Mouse (Mus musculus): Measurements from ENCODE around the gene Ahdc1.

Ahdc1 gene

DNA sequence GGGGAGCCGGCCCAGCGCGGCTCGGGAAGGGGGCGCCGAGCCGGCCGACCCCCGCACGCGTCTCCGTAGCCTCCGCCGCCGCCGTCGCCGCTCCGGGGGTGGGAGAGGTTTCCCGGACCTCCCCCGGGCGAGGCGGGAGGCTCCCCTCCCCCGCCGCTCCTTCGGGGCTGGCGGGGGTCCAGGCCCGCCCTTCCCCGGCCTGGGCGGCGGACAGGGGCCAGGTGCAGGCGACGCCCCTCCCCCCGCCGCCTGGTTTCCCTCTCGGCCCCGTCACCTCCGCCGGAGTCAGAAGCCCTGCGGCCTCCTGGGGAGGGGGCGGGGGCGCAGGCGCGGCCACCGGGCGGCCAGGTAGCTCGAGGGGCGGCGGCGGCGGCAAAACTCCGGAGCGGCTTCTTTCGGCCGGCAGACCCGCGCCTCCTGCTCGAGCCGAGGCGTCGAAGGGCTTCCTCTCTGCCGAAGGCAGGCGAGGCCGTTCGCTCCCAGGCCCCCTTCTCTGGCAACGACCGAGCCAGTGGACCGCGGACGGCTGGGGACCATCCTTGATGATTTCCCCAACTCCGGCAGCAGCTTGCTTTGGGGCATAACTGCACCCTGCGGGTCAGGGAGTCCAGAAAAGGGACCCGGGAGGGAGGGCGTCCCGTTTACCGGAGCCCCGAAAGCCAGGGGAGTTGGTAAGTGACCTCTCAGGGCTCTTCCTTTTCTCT, 28.2 kb downstream of the Ahdc1 start:
- DNase-seq (ENCODE audit: low read depth, low spot score), result no peak

DNA sequence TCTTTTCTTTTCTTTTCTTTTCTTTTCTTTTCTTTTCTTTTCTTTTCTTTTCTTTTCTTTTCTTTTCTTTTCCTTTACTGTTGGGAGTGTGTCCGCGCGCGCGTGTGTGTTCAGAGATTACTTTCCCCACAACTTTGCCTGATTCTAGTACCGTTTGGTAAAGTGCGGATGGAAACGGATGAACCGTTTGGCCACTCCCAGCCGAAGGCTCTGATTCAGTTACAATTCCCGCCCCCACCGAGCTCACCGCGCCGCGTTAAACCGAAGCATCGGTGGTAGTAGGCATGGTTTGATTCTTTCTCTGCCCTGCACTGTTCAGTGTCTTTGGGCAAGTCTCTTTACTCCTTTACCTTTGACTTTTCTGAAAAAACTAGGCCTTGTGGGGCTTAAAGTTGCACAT, 28.8 kb downstream of the Ahdc1 start:
- no peak for DNase-seq (ENCODE audit: low read depth, low spot score)

DNA sequence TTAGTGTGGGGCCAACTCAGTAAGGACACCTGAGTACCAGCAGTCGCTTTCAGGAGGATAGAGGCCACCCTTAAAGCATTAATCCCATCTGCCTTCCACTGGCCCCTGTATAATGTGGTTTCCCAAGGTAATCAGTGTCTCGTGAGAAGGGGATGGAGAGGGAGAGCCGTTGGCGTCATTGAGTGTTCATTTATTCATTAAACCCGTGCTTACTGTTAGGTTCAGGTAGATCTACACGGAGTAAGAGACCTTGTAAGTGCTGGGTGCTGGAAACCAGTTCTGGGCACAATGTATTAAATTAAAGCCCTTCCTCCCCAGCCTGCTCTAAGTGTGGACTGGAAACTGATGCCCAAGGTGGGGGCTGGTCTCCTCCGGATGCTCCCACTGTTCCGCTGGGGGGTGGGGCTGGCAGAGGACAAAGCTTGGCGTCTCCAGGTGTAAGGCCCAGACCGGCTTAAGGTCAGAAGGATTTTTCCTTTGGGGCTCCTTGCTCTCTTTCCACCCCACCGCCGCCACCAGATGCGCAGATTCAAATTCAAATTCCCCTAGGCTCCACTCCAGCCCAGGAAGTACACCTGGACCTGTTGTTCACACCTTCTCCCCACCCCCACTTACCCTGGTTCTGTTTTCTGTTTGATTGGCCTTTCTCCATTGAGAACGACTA, 29.3 kb downstream of the Ahdc1 start:
- no peak for DNase-seq (ENCODE audit: low read depth, low spot score)

DNA sequence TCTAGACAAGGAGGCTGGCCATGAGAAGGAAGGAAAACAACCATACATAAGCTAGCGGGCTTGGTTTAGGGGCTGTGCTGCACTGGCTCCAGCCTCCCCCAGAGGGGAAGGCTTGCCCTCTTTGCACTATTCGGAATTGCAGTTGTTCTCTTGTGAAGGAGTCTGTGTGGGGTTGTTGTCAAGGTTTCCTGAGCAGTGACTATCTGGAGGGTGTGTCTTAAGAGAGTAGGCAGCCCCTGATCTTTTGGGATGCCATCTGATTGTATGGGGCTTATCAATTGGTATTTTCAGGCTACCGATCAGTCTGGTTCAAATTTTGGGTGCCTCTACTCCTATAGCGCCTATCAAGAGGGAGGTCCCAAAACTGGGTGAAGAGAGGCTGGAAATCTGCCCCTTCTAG, 31.2 kb downstream of the Ahdc1 start:
- no peak for DNase-seq (ENCODE audit: low read depth, low spot score)

DNA sequence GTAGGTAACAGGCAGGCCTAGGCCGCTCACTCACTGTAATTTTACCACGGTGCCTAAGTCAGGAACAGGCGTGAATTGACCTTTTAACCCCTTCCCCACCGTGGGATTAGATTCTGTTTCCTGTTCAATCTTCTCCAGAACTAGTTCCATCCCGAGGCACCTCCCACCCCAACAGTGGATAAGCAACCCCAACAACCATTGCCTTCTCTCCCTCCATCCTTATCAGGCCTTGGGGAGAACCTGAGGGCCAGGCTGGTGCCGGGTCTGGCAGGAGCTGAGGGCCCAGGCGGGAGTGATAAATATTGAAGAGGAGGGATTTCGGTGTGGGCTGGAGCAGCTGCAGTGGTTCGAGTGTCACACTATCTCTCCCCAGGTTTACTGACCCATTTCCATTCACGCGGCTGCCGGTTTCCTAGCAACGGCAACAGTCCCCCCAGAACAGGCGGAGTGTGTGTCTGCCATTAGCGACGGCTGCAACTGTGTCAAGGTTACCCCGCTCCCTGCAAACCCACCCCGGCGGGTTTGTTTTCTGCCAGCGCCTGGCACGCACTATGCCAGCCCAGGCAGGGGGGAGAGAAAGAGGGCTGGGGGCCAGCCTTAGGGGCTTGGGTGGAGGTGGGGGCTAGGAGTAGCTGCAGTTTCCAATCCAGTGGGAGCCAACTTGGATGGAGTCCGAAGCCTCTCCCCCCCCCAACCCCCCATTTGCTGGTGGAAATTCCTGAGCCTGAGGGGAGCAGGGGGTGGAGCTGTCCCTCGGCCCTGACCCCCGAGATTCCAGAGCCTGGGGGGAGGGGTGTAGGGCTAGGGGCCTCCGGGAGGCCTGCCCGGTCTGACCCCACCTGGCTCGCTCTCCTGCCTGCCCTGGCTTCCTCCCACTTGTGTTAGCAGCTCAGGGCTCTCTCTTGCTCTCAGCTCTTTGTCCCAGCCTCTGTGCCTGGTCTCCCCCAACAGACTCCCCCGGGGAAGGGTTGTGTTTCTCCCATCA, 31.9 kb downstream of the Ahdc1 start:
- DNase-seq (ENCODE audit: low read depth, low spot score), result no peak

DNA sequence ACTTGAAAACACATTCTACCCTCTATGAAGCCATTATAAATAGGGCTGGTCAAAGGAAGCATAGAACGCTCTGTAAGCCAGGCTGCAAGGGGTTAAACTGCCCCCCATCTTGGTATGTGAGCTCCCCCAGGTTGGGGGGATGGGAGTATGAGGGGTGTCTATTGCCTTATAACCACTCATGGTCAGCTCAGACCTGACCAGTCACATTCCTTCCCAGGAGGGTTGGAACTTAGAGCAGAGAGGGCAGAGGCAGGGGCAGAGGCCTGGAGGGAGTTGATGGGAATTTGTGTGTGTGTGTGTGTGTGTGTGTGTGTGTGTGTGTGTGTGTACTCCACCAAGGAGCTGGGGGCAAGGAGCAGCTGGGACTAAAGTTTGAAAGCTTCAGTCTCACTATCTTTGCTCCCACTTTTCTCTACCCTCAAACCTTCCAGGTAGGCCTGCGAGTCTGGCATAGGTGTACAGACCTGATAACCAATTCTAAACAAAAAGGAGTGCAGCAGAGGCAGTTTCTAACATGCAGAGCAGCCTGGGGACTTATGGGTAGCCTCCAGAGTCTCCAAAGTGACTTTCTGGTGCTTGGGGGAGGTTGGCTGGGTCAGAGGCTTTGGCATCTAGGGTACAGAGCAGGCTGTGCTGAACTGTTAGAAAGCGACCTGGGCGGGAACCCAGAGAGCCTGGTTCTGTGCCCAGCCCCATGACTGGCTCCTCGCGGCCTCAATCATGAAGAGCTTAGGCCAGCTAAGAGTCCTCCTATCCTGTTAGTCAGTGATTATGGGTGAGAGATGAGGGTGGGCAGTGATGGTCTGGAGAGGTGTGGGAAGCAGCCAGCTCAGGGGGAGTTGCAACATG, 33.0 kb downstream of the Ahdc1 start:
- DNase-seq (ENCODE audit: low read depth, low spot score), result no peak

DNA sequence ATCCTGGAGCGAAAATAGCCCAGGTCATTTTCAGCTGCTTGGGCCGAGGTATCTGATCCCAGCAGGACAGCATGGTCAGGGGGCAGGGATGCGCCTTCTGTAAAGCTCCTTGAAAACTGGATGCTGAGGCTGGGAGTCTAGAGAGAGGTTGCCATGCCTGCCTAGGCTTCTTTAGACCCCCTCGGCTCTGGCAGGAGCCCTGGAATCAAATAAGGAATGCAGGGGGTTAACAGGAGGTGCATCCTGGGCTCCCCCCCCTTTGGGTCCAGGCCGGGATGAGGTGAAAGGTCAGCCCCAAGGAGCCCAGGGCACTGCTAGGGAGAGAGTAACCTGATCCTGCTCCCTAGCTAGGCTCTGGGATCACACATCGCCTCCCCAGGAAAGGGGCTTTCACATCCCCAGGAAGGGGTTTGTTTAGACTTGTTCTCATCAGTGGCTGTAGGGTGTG, 33.6 kb downstream of the Ahdc1 start:
- DNase-seq (ENCODE audit: low read depth, low spot score), result no peak

DNA sequence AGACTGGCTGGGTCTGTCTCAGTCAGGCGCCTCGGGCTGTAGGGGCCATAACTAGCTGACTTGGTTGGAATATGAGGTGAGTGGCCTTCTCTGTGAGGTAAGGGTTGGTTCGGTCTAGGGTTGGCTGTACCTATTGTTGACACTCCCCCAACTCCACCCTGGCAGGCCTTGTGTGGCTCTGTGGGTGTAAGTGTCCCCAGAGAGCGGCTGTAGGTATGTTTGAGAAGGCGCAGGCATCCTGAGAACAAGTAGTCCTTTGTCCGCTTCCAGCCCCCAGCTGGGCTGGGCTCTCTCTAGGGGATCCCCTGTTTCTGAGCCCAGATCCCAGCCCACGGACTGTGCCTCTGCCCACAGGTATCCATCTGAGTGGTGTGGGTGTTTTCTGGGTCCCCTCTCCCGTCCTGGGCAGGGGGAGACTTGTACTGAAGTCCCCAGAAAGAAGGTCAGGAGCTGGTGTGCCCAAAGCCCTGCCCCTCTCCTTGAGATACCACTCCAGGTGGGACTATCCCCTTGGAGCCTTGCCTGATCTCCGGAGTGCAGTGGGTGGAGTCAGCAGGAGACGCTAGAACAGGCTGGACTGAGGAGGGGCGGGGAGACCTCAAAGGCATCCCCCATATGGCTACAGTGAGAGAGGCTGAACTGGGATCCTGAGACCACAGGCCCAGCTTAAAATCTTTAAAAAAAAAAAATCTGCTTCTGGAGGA, 34.9 kb downstream of the Ahdc1 start:
- DNase-seq (ENCODE audit: low read depth, low spot score), result no peak

DNA sequence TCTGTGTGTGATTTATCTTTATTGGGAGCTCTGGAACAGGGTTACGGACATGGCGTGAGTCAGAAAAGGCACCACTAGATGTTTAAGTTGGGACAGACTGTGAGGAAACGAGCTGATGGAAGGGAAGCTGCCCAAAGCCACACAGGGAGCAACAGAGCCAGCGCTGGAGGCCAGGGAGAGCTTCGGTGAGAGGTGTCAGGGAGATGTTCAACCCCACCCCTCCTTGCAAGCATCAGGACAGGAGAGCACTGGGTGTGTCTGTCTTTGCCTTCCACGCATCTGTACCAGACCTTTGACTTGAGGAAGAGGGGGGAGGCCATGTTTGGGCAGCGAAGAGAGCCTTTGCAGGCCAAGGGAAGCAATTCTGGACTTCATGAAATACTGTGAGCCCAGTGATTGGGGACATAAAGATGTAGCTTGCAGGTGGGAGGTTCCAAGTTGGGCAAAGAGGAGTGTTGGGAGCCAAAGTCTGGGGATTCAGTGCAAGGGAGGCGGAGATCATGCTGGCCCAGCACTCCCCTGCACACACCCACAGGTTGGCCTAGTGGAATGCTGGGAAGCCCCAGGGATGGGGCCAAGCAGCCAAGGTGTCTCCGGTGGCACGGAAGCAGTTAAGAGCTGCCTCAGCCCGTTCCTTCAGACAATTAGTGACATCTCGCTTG, 35.8 kb downstream of the Ahdc1 start:
- no peak for DNase-seq (ENCODE audit: low read depth, low spot score)

DNA sequence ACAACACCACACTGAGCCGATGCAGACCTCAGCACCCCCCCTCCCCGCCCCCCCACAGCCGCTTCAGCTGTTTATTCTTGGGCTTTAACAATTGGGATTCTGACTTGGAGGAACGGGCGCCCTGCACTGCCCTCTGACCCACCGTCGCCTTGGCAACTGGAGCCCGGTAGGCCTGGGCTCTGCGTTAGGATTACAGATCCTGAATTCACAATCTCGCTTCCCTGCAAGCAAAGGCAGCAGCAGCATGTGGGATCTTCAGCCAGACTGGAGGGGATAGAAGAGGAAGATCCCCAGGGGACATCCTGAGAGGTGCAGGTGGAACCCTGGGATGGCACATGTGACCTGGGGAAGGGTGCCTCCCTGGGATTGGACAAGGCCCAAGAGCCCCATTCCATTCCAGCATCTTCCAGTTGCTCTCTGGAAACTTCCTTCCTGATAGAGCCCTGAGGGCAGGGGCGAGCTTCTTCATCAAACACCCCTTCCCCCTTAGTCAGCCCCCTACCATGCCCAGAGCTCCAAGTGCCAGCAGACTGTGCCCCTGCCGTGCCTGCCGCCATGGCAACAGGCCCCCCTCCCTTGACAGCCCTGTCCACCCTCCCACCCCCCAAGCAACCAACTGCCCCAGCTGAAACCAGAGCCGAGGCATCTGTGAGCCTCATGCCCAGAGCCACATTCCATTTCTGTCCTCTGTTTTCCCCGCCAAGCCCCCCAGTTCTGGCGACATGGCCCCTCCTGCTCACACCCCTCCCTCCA, 36.5 kb downstream of the Ahdc1 start:
- DNase-seq (ENCODE audit: low read depth, low spot score), result no peak

DNA sequence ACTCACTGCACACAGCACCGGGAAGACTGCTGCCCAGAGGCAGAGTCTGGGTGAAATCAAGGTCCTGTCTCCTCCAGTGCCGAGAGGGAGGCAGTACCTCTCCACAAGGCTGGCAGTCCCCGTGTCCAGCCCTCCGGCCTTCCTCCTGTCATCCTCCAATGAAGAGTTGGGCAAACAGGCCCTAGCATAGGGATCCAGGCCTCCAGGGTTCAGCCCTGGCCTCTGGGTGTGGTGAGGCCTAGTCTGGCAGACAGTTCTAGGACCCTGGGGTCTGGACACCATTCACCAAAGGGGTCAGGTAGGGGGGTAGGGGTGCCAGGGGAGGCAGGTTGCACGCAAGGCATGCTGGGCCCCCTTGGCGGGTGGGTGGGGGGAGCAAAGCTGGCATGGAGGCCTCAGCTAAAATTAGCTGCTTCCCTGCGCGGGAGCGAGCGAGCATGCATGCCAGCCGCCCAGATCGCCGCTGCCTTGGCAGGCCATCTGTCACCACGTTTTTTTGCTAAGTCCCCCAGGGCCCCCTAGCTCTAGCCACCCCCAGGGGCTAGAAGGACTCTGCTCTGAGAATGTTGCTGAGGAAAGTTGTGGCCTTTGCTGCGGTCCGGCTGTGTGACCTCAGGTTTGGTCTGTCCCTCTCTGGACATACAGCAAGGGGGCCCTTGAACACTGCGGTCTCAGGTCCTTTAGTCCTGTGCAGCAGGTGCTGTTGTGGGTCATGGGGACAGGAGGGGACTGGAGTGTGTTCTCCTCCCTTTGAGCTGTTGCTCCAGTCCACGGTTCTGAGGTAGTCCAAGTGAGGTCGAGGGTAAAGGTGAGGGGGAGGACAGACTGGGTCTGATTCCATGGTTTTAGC, 38.2 kb downstream of the Ahdc1 start:
- DNase-seq (ENCODE audit: low read depth, low spot score), result no peak

DNA sequence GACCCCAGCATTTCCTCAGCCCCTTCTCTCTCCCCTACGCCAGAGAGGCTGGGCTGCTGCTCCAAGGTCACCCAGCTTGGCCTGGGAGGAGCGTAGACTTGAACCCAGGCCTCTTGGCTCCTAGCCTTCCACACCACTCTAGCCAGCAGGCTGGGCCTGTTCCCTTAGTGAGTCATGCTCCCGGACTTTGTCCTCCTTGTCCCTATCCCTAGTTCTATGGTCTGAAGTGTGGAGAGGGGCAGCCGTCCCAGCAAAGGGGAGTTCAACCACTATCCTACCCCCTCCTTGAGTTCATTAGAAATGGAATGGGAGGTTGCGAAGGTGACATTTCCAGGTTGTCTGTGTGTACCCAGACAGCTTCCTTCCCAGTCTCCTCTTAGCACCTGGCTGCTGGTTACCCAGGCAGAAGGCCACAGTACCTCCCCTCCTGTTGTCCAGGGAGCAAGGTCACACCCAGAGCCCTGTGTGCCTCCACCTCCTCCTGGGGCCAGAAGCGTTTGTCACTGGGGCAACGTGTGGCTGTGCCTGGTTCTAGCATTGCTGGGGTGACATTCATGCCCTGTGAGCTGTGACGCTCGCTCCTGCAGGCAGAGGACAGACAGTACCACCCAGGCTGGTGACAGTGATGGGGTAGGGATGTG, 39.3 kb downstream of the Ahdc1 start:
- no peak for DNase-seq (ENCODE audit: low read depth, low spot score)

DNA sequence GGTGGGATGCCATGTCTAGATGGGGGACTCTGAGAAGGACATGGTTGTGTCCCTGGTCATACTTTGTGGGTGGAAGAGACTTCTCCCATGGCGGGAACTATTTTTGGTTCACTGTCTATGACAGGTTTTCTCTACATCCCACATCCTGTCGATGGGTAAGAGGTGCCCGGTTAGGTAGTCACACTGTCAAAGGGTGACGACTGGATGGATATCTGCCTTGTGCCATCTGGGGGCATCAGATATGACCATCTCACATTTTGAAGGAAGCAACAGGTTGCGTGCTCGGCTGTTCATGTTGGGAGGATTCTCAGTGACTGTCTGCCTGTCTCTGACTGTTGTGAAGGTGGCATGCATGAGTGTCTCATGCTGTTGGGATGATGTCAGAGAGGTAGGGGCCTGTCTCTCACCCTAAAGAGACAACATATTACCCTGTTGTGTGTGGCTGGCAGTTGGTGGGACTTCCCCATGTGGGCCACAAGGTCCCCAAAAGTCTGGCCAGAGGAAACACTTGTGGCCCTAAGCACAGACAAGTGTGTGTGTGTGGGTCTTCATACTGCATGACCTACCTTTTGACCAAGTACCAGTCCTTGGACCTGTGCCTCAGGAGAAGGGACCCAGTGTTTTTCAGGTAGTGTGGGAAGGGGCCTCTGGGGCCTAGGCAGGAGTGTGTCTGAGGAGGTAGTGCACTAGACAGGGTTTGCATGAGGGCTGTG, 39.9 kb downstream of the Ahdc1 start:
- no peak for DNase-seq (ENCODE audit: low read depth, low spot score)

DNA sequence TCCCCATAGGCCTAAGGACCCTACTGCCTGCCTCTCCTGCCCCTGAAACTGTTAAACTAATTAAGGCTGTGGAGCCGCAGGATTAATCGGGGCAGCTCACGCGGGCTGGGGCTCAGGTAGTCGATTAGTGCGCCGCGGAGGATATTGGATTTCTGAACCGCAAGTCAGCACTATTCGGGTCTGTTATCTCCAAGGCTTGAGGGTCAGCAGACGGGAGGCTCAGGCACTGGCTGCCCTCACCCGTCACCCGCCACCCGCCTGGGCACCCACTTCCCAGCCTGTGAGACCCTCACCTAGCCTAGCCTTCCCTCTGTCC, 40.4 kb downstream of the Ahdc1 start:
- no peak for DNase-seq (ENCODE audit: low read depth, low spot score)

DNA sequence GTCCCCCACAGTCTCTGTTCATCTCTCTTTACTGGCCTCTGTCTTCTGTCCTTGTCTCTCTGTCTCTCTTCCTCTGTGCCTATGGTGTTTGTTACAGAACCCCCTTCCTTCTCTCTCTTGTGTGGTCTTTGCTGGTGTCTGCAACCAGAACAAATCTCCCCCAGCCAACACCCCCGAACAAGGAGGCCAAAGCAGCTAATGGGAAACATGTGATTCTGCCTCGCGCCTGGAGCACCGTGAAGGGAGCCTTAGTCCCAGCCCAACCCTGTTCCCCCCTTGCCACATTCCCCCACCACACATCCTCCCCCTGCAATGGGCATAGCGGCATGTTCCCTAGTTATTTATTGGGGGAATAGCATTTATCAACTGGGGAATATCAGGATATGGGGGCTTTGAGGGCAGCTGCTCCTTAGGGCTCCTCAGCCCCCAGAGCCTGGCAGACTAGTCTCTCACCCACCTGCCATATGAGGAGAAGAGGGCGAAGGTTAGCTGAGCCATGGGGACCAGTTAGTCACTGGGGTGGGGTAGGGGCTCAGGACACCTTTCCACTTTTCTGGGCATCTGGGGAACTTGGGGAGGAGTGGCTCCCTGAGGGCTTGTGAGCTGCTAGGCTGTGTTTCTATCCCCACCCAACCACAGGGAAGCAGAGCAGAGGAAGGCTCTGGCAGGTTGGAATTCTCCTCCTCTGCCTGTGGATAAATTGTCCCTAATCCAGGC, 41.1 kb downstream of the Ahdc1 start:
- DNase-seq (ENCODE audit: low read depth, low spot score), result no peak

DNA sequence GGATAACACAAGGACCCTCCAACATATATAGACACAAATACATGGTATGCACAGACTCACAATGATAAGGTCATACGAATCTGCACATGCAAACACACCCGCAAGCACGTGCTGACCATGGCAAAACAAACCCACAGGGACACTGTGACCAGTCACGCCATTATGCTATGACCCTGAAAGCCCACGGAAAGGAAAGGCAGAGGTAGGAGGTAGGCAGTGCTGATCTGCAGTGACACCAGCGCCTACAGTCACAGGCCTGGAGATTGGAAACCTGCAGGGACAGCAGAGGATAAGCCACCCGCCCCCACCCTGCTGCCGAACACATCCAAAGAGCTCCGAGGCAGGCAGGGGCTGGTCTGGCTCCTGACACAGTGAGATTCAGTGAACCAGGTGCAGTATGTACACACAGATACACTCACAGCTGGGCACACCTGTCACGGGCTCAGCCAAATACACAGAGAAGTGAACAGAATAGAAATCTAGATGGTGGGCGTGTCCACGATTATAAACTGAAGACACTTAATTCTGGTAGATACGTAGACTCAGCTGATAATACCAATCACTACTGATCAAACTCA, 42.0 kb downstream of the Ahdc1 start:
- DNase-seq (ENCODE audit: low read depth, low spot score), result no peak

DNA sequence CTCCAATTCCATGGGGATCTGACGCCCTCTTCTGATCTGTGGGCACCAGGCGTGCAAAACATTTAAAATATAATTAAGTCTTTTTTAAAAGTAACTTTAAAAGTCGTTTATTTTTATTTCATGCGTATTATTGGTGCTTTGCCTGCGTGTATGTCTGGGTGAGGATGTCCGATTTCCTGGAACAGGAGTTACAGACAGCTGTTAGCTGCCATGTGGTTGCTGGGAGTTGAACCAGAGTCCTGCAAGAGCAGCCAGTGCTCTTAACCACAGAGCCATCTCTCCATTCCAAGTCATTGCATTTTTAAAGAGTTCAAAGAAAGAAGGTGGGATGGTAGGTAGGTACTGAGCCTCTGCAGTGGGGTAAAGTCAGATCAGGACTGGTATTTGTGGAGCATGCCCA, 43.5 kb downstream of the Ahdc1 start:
- DNase-seq (ENCODE audit: low read depth, low spot score), result no peak

Data from retina, postnatal 7 days (tissue).